Mouse (Mus musculus) neural tube, embryonic 12.5 days (tissue): Measurements from ENCODE around the gene Fam83e. TPM values are rescaled to one million over a fixed set of nuclear protein-coding genes. Genes with fewer than 3 reads are reported as not detected.
A peak's percentile ranks its signal among the peaks of the same experiment; 100 is the strongest.

Experiments
- ATAC-seq: fragments of 200-750 bp; cut with Nextera tagmentation; 2 replicates; pipeline ENCODE4 v1.8.0; 2017; ENCODE audit warnings: low read depth, mild to moderate bottlenecking, moderate TSS enrichment, moderate library complexity; ENCODE audit not compliant: low FRiP score
- H3K27ac ChIP-seq: fragments of 300-500 bp; sonication (generic); 2 replicates; pipeline ENCODE4 v1.5.1; 2016
- H3K27me3 ChIP-seq: fragments of 300-500 bp; sonication (generic); replicated peaks from 2 replicates; pipeline ENCODE4 v1.6.1; 2016; ENCODE audit warnings: mild to moderate bottlenecking
- H3K36me3 ChIP-seq: fragments of 300-500 bp; sonication (generic); 2 replicates; pipeline ENCODE4 v1.6.1; 2016; ENCODE audit warnings: mild to moderate bottlenecking
- H3K4me1 ChIP-seq: fragments of 300-500 bp; sonication (generic); 2 replicates; pipeline ENCODE4 v1.6.1; 2016
- H3K4me2 ChIP-seq: fragments of 300-500 bp; sonication (generic); replicated peaks from 2 replicates; pipeline ENCODE4 v1.6.1; 2016; ENCODE audit warnings: mild to moderate bottlenecking
- H3K4me3 ChIP-seq: fragments of 300-500 bp; sonication (generic); 2 replicates; pipeline ENCODE4 v1.5.1; 2016
- H3K9ac ChIP-seq: fragments of 300-500 bp; sonication (generic); 2 replicates; pipeline ENCODE4 v1.6.1; 2016; ENCODE audit warnings: mild to moderate bottlenecking
- H3K9me3 ChIP-seq: fragments of 300-500 bp; sonication (generic); 2 replicates; pipeline ENCODE4 v1.6.1; 2016; ENCODE audit warnings: mild to moderate bottlenecking
- WGBS: fragments of 180-500 bp; shearing (Covaris S2); methylation state at CpG from one replicate; pipeline ENCODE4 v1.1.7; 2016; 5-methylcytosine and 5-hydroxymethylcytosine counted together
- polyA plus RNA-seq: library from polyadenylated mRNA; unstranded; fragments of >200 nt; fragmentation: Nextera tagmentation; extraction: Ambion mirVana; gene quantifications from 2 replicates; pipeline ENCODE4 v1.2.1, GENCODE M21; 2016

The Fam83e gene
- polyA plus RNA-seq, 1 experiment from 2014 or later: 0.94 TPM

GRCm38 (mm10) chr7:45718331-45718730, 2.7 kb upstream of the Fam83e start:
- peak overlapping the region; percentile 91 for H3K4me3 ChIP-seq
- ATAC-seq: no peak; the same call in 1 of the 2 replicates
- peak overlapping the region; percentile 92 for H3K9ac ChIP-seq
- H3K4me1 ChIP-seq: peaks cover 44% of the 10 kb centered on the region
- under 1% methylated on average over 20 of the region's 20 CpGs for WGBS
- peak overlapping the region; percentile 93 for H3K4me2 ChIP-seq
- peak overlapping the region; percentile 67 for H3K27ac ChIP-seq
- no peaks in the 10 kb centered on the region for H3K9me3 ChIP-seq
- H3K36me3 ChIP-seq: peaks cover 45% of the 10 kb centered on the region
- H3K27me3 ChIP-seq: no peaks in the 10 kb centered on the region

DNA sequence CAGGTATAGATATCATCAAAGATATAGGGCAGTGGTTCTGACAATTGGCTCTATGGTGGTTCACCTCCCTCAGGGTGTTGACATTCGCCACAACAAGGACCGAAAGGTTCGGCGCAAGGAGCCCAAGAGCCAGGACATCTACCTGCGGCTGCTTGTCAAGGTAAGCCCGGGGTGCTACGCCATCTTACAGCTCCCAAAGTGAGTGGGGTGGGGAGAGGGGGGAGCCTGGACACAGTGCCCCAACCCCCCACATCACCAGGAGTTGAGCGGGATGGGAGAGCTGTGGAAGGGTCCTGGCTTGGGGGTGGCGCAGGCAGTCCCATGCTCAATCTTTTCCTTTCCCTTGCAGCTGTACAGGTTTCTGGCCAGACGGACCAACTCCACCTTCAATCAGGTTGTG, 1.8 kb upstream of the Fam83e start:
- Histone ChIP-seq H3K9ac (peak overlapping the region; percentile 92), H3K27ac (no peak overlapping the region), H3K9me3 (no peaks in the 10 kb centered on the region), H3K4me3 (peak overlapping the region; percentile 91), H3K36me3 (peaks cover 51% of the 10 kb centered on the region), H3K4me1 (peaks cover 42% of the 10 kb centered on the region), H3K27me3 (no peaks in the 10 kb centered on the region), H3K4me2 (peak overlapping the region; percentile 93)
- no peak for ATAC-seq
- WGBS: 84% methylated on average over 10 of the region's 10 CpGs

- WGBS: 92% methylated on average over 16 of the region's 16 CpGs
- Histone ChIP-seq H3K27me3 (no peaks in the 10 kb centered on the region), H3K4me3 (no peak overlapping the region), H3K9me3 (no peaks in the 10 kb centered on the region), H3K9ac (0 out of 2 replicates have a peak overlapping the region, but pooled peaks have one; percentile 92), H3K36me3 (peaks cover 58% of the 10 kb centered on the region), H3K4me2 (peak overlapping the region; percentile 93), H3K27ac (no peak overlapping the region), H3K4me1 (peaks cover 35% of the 10 kb centered on the region)
- no peak for ATAC-seq
Measured at GRCm38 (mm10) chr7:45719738-45720412, 1.1 kb upstream of the Fam83e start.

GRCm38 (mm10) chr7:45721234-45721571, 191 bp downstream of the Fam83e start:
- Histone ChIP-seq H3K9ac (no peak overlapping the region), H3K4me3 (no peak overlapping the region), H3K27me3 (no peaks in the 10 kb centered on the region), H3K36me3 (peaks cover 72% of the 10 kb centered on the region), H3K4me1 (peaks cover 27% of the 10 kb centered on the region), H3K4me2 (no peak overlapping the region), H3K27ac (no peak overlapping the region), H3K9me3 (no peaks in the 10 kb centered on the region)
- no peak for ATAC-seq
- 81% methylated on average over 7 of the region's 7 CpGs for WGBS

DNA sequence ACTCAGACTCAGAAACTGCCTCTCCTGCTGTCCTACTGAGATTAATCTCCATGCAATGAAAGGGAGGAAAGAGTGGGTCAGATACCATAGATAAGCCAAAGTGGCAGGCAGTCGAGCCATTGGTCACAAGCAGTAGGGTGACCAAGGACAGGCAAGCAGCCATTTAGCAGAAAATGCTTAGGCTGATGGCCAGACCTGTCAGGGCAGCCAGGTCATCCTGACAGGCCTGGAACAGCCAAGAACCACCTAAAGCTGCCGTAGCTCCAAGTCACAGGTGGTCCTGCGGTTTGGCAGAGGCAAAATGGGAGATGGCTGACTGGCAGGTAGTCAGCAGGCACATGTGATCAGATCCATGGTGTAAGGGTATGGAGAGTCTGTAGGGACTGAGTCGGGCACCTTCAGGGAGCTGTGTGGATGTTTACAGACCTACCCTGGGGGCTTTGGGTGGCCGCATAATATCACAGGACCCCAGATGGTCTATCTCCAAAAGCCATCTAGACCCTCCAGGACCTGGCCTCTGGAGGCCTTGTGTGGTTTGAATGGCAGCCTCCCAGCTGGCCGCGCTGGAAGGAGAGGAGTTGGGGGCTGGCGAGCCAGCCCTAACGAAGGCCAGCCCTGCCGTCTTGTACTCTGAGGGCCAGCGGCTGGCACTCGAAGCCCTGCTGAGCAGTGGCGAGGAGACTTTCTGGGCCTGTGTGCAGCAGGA, 783 bp downstream of the Fam83e start:
- Histone ChIP-seq H3K9me3 (no peaks in the 10 kb centered on the region), H3K4me2 (no peak overlapping the region), H3K27me3 (no peaks in the 10 kb centered on the region), H3K4me3 (no peak overlapping the region), H3K4me1 (peaks cover 21% of the 10 kb centered on the region), H3K27ac (no peak overlapping the region), H3K9ac (no peak overlapping the region), H3K36me3 (peaks cover 77% of the 10 kb centered on the region)
- WGBS: 70% methylated on average over 13 of the region's 13 CpGs
- no peak for ATAC-seq

DNA sequence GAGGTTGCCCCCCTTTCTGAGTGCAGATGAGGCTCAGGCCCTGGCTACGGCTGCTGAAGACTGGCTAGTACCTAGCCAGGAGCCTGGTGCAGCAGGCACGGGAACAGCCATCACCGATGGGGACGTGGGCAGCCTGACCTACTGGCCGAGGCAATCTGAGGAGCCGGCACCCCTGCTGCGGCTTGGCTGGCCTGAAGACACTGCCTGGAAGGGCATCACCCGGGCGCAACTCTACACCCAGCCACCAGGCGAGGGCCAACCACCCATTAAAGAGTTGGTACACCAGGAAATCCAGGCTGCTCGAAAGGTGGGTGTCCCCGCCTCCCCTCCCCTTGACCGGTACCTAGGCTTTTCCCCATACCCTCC, 1.3 kb downstream of the Fam83e start:
- Histone ChIP-seq H3K9me3 (no peaks in the 10 kb centered on the region), H3K4me2 (no peak overlapping the region), H3K27me3 (no peaks in the 10 kb centered on the region), H3K9ac (no peak overlapping the region), H3K27ac (no peak overlapping the region), H3K4me1 (peaks cover 16% of the 10 kb centered on the region), H3K36me3 (peaks cover 82% of the 10 kb centered on the region), H3K4me3 (no peak overlapping the region)
- no peak for ATAC-seq
- WGBS: 83% methylated on average over 13 of the region's 13 CpGs

- no peaks in the 10 kb centered on the region for H3K27me3 ChIP-seq
- WGBS: 86% methylated on average over 4 of the region's 4 CpGs
- peaks cover 16% of the 10 kb centered on the region for H3K4me1 ChIP-seq
- H3K9ac ChIP-seq: no peak overlapping the region
- no peak overlapping the region for H3K4me2 ChIP-seq
- H3K9me3 ChIP-seq: no peaks in the 10 kb centered on the region
- peaks cover 87% of the 10 kb centered on the region for H3K36me3 ChIP-seq
- no peak for ATAC-seq
- H3K27ac ChIP-seq: no peak overlapping the region
- no peak overlapping the region for H3K4me3 ChIP-seq
Measured at GRCm38 (mm10) chr7:45723301-45723700, 2.3 kb downstream of the Fam83e start.

GRCm38 (mm10) chr7:45723781-45724180, 2.8 kb downstream of the Fam83e start:
- H3K9me3 ChIP-seq: no peaks in the 10 kb centered on the region
- peaks cover 13% of the 10 kb centered on the region for H3K4me1 ChIP-seq
- no peak overlapping the region for H3K9ac ChIP-seq
- WGBS: 96% methylated on average over 14 of the region's 14 CpGs
- ATAC-seq: no peak
- H3K4me2 ChIP-seq: no peak overlapping the region
- H3K36me3 ChIP-seq: peaks cover 87% of the 10 kb centered on the region
- H3K27ac ChIP-seq: no peak overlapping the region
- no peak overlapping the region for H3K4me3 ChIP-seq
- no peaks in the 10 kb centered on the region for H3K27me3 ChIP-seq

- H3K4me1 ChIP-seq: 0 out of 2 replicates have a peak, but pooled peaks cover under 1% of the 10 kb centered on the region
- no peak overlapping the region for H3K4me2 ChIP-seq
- no peaks in the 10 kb centered on the region for H3K27me3 ChIP-seq
- 92% methylated on average over 9 of the region's 9 CpGs for WGBS
- H3K9ac ChIP-seq: no peak overlapping the region
- H3K4me3 ChIP-seq: no peak overlapping the region; the same call in 1 of the 2 replicates
- no peaks in the 10 kb centered on the region for H3K9me3 ChIP-seq
- peaks cover 84% of the 10 kb centered on the region for H3K36me3 ChIP-seq
- no peak for ATAC-seq
- no peak overlapping the region for H3K27ac ChIP-seq
Measured at GRCm38 (mm10) chr7:45725151-45725550, 4.1 kb downstream of the Fam83e start.

DNA sequence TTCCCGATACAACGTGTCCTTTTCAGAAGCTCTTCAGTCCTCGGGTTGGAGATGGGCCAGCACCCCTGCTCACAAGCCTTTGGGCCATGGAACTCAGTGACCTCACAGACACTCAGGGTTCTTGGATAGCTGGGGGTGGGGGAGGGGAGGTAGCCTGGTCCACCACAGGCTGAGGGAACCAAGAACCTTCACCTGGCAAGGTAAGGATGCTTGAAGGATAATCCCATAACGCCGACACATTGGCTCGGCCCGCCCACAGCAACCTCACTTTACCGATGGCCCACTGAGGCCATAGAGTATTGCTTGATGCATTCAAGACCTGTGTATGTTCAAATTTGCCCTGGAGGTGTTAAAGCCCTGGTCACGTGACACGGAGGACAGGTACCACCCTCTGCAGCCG, 4.7 kb downstream of the Fam83e start, which contains the start of gene Spaca4:
Gene Spaca4, minus strand, starts transcription at position 101 of the 400 bp plus-strand sequence.
- H3K4me1 ChIP-seq: no peaks in the 10 kb centered on the region
- no peaks in the 10 kb centered on the region for H3K27me3 ChIP-seq
- H3K9ac ChIP-seq: no peak within 1 kb of the TSS
- ATAC-seq: no peak
- no peak within 1 kb of the TSS; the same call in 1 of the 2 replicates for H3K4me3 ChIP-seq
- no peak within 1 kb of the TSS for H3K4me2 ChIP-seq
- H3K27ac ChIP-seq: no peak within 1 kb of the TSS
- 95% methylated on average over 11 of the region's 11 CpGs for WGBS
- no peaks in the 10 kb centered on the region for H3K9me3 ChIP-seq
- peaks cover 78% of the 10 kb centered on the region for H3K36me3 ChIP-seq

- Histone ChIP-seq H3K27ac (no peak overlapping the region), H3K9ac (no peak overlapping the region), H3K4me2 (no peak overlapping the region), H3K4me3 (no peak overlapping the region), H3K36me3 (peaks cover 71% of the 10 kb centered on the region), H3K27me3 (no peaks in the 10 kb centered on the region), H3K4me1 (0 out of 2 replicates have a peak, but pooled peaks cover 5% of the 10 kb centered on the region), H3K9me3 (no peaks in the 10 kb centered on the region)
- ATAC-seq: no peak
- WGBS: 94% methylated on average over 10 of the region's 10 CpGs
Measured at GRCm38 (mm10) chr7:45726419-45726818, 5.4 kb downstream of the Fam83e start.

- H3K27me3 ChIP-seq: no peaks in the 10 kb centered on the region
- no peak overlapping the region for H3K9ac ChIP-seq
- 82% methylated on average over 3 of the region's 3 CpGs for WGBS
- no peaks in the 10 kb centered on the region for H3K9me3 ChIP-seq
- H3K4me3 ChIP-seq: no peak overlapping the region
- H3K4me2 ChIP-seq: no peak overlapping the region
- no peak overlapping the region for H3K27ac ChIP-seq
- ATAC-seq: no peak
- peaks cover 59% of the 10 kb centered on the region for H3K36me3 ChIP-seq
- H3K4me1 ChIP-seq: 0 out of 2 replicates have a peak, but pooled peaks cover 5% of the 10 kb centered on the region
Measured at GRCm38 (mm10) chr7:45727625-45728024, 6.6 kb downstream of the Fam83e start.
